ENCODE assay signal across 21 mouse cellular contexts in genomic region chr9:115660371-115660770, GRCm38 (mm10).
A peak's percentile ranks its signal among the peaks of the same experiment; 100 is the strongest.
DNase-seq lines count a peak whose midpoint lies in the region; ATAC-seq lines count a peak whose summit lies in the region.
"Had no signal": no experiment of that assay in that cellular context is flagged by ENCODE, and none has a peak within 500 bp of the region (broad histone marks: within the 10 kb centered on the region; RNA-seq: fewer than 3 reads in every experiment).

No protein-coding gene starts in this region.

- no peak overlapping the region; the same call in 1 of the 2 replicates for H3K27ac ChIP-seq in intestine, embryonic 16.5 days (ENCODE audit: low read length)
- H3K27ac ChIP-seq: embryonic facial prominence, embryonic 15.5 days; forebrain, embryonic 10.5 days; heart, embryonic 10.5 days; hindbrain, embryonic 13.5 days had no signal

- DNase-seq in kidney, adult 8-10 months, result peak; percentile 11 to 49
- DNase-seq in kidney, adult 18-20 months, result no peak
- peak; percentile 19 for DNase-seq in kidney, postnatal 10 days
- no peak for DNase-seq in adrenal gland, adult 18-20 months (ENCODE audit: low spot score in 2 of 2)
- DNase-seq in testis, postnatal 10 days (ENCODE audit: low spot score), result no peak
- DNase-seq: adrenal gland, postnatal 10 days; cerebellum, adult 11 months; cerebellum, adult 8-10 months; cerebellum, postnatal 14 days; embryo, embryonic 11 days; gastrocnemius, postnatal 10 days; heart, adult 18-20 months; heart, postnatal 10 days; heart, postnatal 4 days had no signal

- H3K4me3 ChIP-seq in intestine, embryonic 16.5 days (ENCODE audit: low read length), result no peak overlapping the region
- H3K4me3 ChIP-seq: embryonic facial prominence, embryonic 15.5 days; erythroblast, embryonic 14.5 days; forebrain, embryonic 10.5 days; heart, embryonic 10.5 days; hindbrain, embryonic 13.5 days had no signal

- 35% methylated on average over 1 of the region's 1 CpGs for WGBS in intestine, embryonic 16.5 days

- H3K9me3 ChIP-seq in intestine, embryonic 16.5 days (ENCODE audit: control insufficient read depth, low read length), result 0 out of 2 replicates have a peak, but pooled peaks cover 7% of the 10 kb centered on the region
- H3K9me3 ChIP-seq: embryonic facial prominence, embryonic 15.5 days; heart, embryonic 10.5 days had no signal

- peaks cover 9% of the 10 kb centered on the region; the same call in 1 of the 2 replicates for H3K4me1 ChIP-seq in intestine, embryonic 16.5 days (ENCODE audit: control insufficient read depth, insufficient read depth, low read length)
- H3K4me1 ChIP-seq: embryonic facial prominence, embryonic 15.5 days had no signal

- no peak overlapping the region for H3K4me2 ChIP-seq in intestine, embryonic 16.5 days (ENCODE audit: low read depth, low read length)
- H3K4me2 ChIP-seq: embryonic facial prominence, embryonic 15.5 days; hindbrain, embryonic 13.5 days had no signal

- H3K9ac ChIP-seq in intestine, embryonic 16.5 days (ENCODE audit: low read depth, low read length), result no peak overlapping the region
- H3K9ac ChIP-seq: embryonic facial prominence, embryonic 15.5 days; hindbrain, embryonic 13.5 days had no signal

- ATAC-seq in intestine, embryonic 16.5 days, result peak; percentile 61
- ATAC-seq: forebrain, embryonic 16.5 days had no signal

- no peaks in the 10 kb centered on the region for H3K36me3 ChIP-seq in intestine, embryonic 16.5 days (ENCODE audit: control insufficient read depth, insufficient read depth, low read length)
- H3K36me3 ChIP-seq: embryonic facial prominence, embryonic 15.5 days; forebrain, embryonic 10.5 days; heart, embryonic 10.5 days; hindbrain, embryonic 13.5 days had no signal

- H3K27me3 ChIP-seq in intestine, embryonic 16.5 days (replicated peaks; ENCODE audit: control insufficient read depth, insufficient read depth, low read length), result no peaks in the 10 kb centered on the region
- H3K27me3 ChIP-seq: embryonic facial prominence, embryonic 15.5 days; hindbrain, embryonic 13.5 days had no signal

Comparison
In these comparisons a context has a peak if more than half of its experiments do, and no peak if none do; other contexts are left out.
1. DNase-seq: peak in kidney, adult 8-10 months (2 of 2) and kidney, postnatal 10 days (single experiment); none in kidney, adult 18-20 months (single experiment), adrenal gland, adult 18-20 months (0 of 2) and testis, postnatal 10 days (single experiment).